Mouse (Mus musculus) forebrain, embryonic 16.5 days (tissue): ENCODE measurements around the gene Atf6. TPM values are rescaled to one million over a fixed set of nuclear protein-coding genes. Genes with fewer than 3 reads are reported as not detected.

Experiments used
- ATAC-seq: fragments of 200-750 bp; cut with Nextera tagmentation; 2 replicates; pipeline ENCODE4 v1.8.0; 2017; ENCODE audit warnings: mild to moderate bottlenecking, moderate library complexity
- H3K27ac ChIP-seq: fragments of 300-500 bp; sonication (generic); 2 replicates; pipeline ENCODE4 v1.5.1; 2014; ENCODE audit warnings: low read length, control low read depth
- H3K27me3 ChIP-seq: fragments of 300-500 bp; sonication (generic); replicated peaks from 2 replicates; pipeline ENCODE4 v1.6.1; 2014; ENCODE audit warnings: low read length; ENCODE audit not compliant: control insufficient read depth, insufficient read depth
- H3K36me3 ChIP-seq: fragments of 300-500 bp; sonication (generic); 2 replicates; pipeline ENCODE4 v1.6.1; 2014; ENCODE audit not compliant: control insufficient read depth, insufficient read depth
- H3K4me1 ChIP-seq: fragments of 300-500 bp; sonication (generic); replicated peaks from 2 replicates; pipeline ENCODE4 v1.6.1; 2014; ENCODE audit warnings: low read length; ENCODE audit not compliant: control insufficient read depth, insufficient read depth
- H3K4me2 ChIP-seq: fragments of 300-500 bp; sonication (generic); 2 replicates; pipeline ENCODE4 v1.6.1; 2014; ENCODE audit warnings: mild to moderate bottlenecking, low read length, control low read depth
- H3K4me3 ChIP-seq: fragments of 300-500 bp; sonication (generic); replicated peaks from 2 replicates; pipeline ENCODE4 v1.5.1; 2014; ENCODE audit warnings: mild to moderate bottlenecking, low read length, control low read depth
- H3K9ac ChIP-seq: fragments of 300-500 bp; sonication (generic); replicated peaks from 2 replicates; pipeline ENCODE4 v1.6.1; 2014; ENCODE audit warnings: low read depth, low read length, control low read depth
- H3K9me3 ChIP-seq: fragments of 300-500 bp; sonication (generic); 2 replicates; pipeline ENCODE4 v1.6.1; 2016; ENCODE audit warnings: low read length; ENCODE audit not compliant: control insufficient read depth
- WGBS: fragments of 180-500 bp; shearing (Covaris S2); extraction: QIAGEN DNeasy Blood & Tissue Kit; methylation state at CpG from one replicate; pipeline ENCODE4 v1.1.7; 2014; 5-methylcytosine and 5-hydroxymethylcytosine counted together
- polyA plus RNA-seq: library from polyadenylated mRNA; unstranded; fragments of >200 nt; fragmentation: Nextera tagmentation; extraction: Ambion mirVana; gene quantifications from 2 replicates; pipeline ENCODE4 v1.2.1, GENCODE M21; 2015

Atf6 gene
- polyA plus RNA-seq, 1 experiment from 2014 or later: 7.7 TPM

DNA sequence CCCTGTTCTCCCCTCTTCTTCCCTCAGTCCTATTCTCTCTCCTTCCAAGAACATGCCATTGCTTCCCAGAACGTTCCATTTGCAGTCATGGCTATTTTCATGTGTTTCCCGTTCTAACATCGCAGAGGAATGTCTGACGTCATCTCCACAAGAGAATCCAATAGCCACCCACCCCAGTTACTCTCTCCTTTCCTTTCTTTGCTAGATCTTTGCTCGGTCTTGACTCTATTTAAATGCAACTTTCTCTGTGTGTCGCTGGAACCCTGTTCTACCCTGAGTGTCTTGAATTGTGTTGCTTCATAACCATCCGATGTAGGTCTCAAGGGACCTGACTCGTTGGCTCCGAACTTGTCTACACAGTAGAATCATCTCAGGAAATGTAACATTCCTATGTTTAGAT lies 168.0 kb downstream of the Atf6 start:
- Histone ChIP-seq H3K27ac (no peak overlapping the region), H3K36me3 (no peaks in the 10 kb centered on the region), H3K9ac (no peak overlapping the region), H3K4me3 (no peak overlapping the region), H3K4me1 (no peaks in the 10 kb centered on the region), H3K4me2 (no peak overlapping the region), H3K9me3 (no peaks in the 10 kb centered on the region), H3K27me3 (no peaks in the 10 kb centered on the region)
- no peak for ATAC-seq
- 74% methylated on average over 9 of the region's 9 CpGs for WGBS

DNA sequence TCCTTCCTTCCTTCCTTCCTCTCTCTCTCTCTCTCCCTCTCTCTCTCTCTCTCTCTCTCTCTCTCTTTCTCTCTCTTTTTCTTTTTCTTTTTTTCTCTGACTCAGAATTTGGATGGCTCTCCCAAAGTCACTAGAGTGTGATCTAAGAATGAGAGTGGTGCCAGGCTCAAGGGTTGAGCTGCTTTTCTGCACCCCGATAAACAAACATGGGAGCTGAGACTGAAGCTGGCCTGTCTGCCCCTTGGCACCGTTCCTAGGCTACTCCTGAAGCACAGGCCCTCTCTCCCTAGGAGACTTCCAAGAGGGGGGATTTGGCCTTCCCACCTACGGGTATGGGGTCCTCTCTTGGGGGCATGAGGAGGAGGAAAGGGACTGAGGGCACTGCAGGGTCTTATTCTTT lies 168.8 kb downstream of the Atf6 start:
- 71% methylated on average over 3 of the region's 3 CpGs for WGBS

DNA sequence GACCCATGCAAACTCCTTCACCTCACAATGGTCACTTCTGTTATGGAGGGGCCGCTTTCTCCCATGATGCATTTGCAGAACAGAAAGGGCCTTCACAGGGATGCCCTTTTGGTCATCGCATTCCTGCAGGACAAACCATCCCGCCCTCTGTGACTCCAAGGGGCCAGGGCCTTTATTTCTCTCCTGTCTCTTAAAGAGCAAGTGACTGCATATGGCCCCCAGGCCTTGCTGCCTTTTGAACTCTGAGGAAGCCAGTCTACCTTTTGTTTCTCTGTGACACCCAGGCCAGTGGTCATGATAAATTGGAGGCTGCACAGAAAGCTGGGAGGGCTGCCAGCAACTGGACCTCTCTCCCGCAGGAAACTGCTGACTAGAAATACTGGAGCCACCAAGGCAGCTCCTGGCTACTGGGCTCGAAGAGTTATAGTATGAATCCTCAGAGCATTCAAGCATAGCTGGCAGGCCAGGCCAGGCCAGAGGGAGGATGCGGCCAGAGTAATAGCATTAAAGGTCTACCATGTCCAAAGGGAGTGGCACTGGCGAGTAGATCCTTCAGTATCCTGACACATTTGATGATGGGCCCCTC lies 169.7 kb downstream of the Atf6 start:
- Histone ChIP-seq H3K4me2 (no peak overlapping the region), H3K36me3 (no peaks in the 10 kb centered on the region), H3K27ac (no peak overlapping the region), H3K4me3 (no peak overlapping the region), H3K9ac (no peak overlapping the region), H3K4me1 (no peaks in the 10 kb centered on the region), H3K9me3 (no peaks in the 10 kb centered on the region), H3K27me3 (no peaks in the 10 kb centered on the region)
- WGBS: 89% methylated on average over 7 of the region's 7 CpGs
- ATAC-seq: no peak

More for the DNA sequence above, 168.8 kb downstream of the Atf6 start:
- no peaks in the 10 kb centered on the region for H3K36me3 ChIP-seq
- no peak overlapping the region for H3K9ac ChIP-seq
- no peak for ATAC-seq
- H3K4me3 ChIP-seq: no peak overlapping the region
- no peaks in the 10 kb centered on the region for H3K27me3 ChIP-seq
- H3K4me2 ChIP-seq: no peak overlapping the region
- no peaks in the 10 kb centered on the region for H3K9me3 ChIP-seq
- H3K4me1 ChIP-seq: no peaks in the 10 kb centered on the region
- H3K27ac ChIP-seq: no peak overlapping the region

GRCm38 (mm10) chr1:170696996-170697395 lies 170.6 kb downstream of the Atf6 start:
- 95% methylated on average over 8 of the region's 8 CpGs for WGBS
- no peak for ATAC-seq
- H3K4me2 ChIP-seq: no peak overlapping the region
- H3K9me3 ChIP-seq: no peaks in the 10 kb centered on the region
- H3K4me3 ChIP-seq: no peak overlapping the region
- H3K36me3 ChIP-seq: no peaks in the 10 kb centered on the region
- H3K9ac ChIP-seq: no peak overlapping the region
- H3K4me1 ChIP-seq: no peaks in the 10 kb centered on the region
- no peak overlapping the region for H3K27ac ChIP-seq
- no peaks in the 10 kb centered on the region for H3K27me3 ChIP-seq

- no peak overlapping the region for H3K27ac ChIP-seq
- no peak overlapping the region for H3K4me2 ChIP-seq
- H3K9ac ChIP-seq: no peak overlapping the region
- ATAC-seq: no peak
- H3K36me3 ChIP-seq: no peaks in the 10 kb centered on the region
- no peak overlapping the region for H3K4me3 ChIP-seq
- no peaks in the 10 kb centered on the region for H3K27me3 ChIP-seq
- no peaks in the 10 kb centered on the region for H3K9me3 ChIP-seq
- 46% methylated on average over 6 of the region's 6 CpGs for WGBS
- H3K4me1 ChIP-seq: no peaks in the 10 kb centered on the region
Measured at GRCm38 (mm10) chr1:170695326-170695725, 172.2 kb downstream of the Atf6 start.

- no peak overlapping the region for H3K4me3 ChIP-seq
- no peaks in the 10 kb centered on the region for H3K4me1 ChIP-seq
- WGBS: 61% methylated on average over 5 of the region's 5 CpGs
- H3K4me2 ChIP-seq: no peak overlapping the region
- H3K27me3 ChIP-seq: no peaks in the 10 kb centered on the region
- no peak overlapping the region for H3K9ac ChIP-seq
- no peak for ATAC-seq
- H3K27ac ChIP-seq: no peak overlapping the region
- no peaks in the 10 kb centered on the region for H3K36me3 ChIP-seq
- H3K9me3 ChIP-seq: no peaks in the 10 kb centered on the region
Measured at GRCm38 (mm10) chr1:170694821-170695291, 172.7 kb downstream of the Atf6 start.

DNA sequence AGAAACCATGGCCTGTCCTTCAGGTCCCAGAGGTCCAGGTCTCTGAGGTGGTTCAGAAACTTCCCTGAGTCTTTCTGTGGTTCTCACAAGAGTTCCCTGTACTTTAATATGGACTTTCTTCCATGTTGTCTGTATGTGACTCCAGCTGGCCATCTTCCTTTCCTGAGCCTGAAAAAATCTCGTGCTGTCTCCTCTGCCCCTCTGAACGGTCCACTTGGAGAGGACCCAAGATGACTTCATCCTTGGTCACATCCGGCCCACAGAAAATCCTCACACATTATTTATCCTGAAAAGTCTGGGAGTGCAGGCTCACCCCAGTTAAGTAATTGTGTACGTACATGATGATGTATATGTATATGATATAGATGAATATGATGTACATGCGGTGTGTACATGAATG lies 176.3 kb downstream of the Atf6 start:
- 87% methylated on average over 5 of the region's 5 CpGs for WGBS
- H3K4me2 ChIP-seq: no peak overlapping the region
- H3K27ac ChIP-seq: no peak overlapping the region
- no peak overlapping the region for H3K9ac ChIP-seq
- no peaks in the 10 kb centered on the region for H3K36me3 ChIP-seq
- no peaks in the 10 kb centered on the region for H3K9me3 ChIP-seq
- no peak overlapping the region for H3K4me3 ChIP-seq
- no peaks in the 10 kb centered on the region for H3K27me3 ChIP-seq
- ATAC-seq: no peak
- H3K4me1 ChIP-seq: no peaks in the 10 kb centered on the region

- no peak for ATAC-seq
- H3K9me3 ChIP-seq: no peaks in the 10 kb centered on the region
- WGBS: 97% methylated on average over 8 of the region's 8 CpGs
Measured at GRCm38 (mm10) chr1:170689773-170690172, 177.8 kb downstream of the Atf6 start.

GRCm38 (mm10) chr1:170683863-170684262 lies 183.7 kb downstream of the Atf6 start:
- H3K4me1 ChIP-seq: 0 out of 2 replicates have a peak, but pooled peaks cover 7% of the 10 kb centered on the region
- no peak for ATAC-seq
- no peak overlapping the region for H3K27ac ChIP-seq
- H3K4me2 ChIP-seq: no peak overlapping the region
- no peak overlapping the region for H3K9ac ChIP-seq
- no peaks in the 10 kb centered on the region for H3K9me3 ChIP-seq
- H3K4me3 ChIP-seq: no peak overlapping the region
- no peaks in the 10 kb centered on the region for H3K27me3 ChIP-seq
- H3K36me3 ChIP-seq: 0 out of 2 replicates have a peak, but pooled peaks cover 2% of the 10 kb centered on the region
- 80% methylated on average over 6 of the region's 6 CpGs for WGBS

More at GRCm38 (mm10) chr1:170689773-170690172, 177.8 kb downstream of the Atf6 start:
- Histone ChIP-seq H3K4me3 (no peak overlapping the region), H3K4me2 (no peak overlapping the region), H3K9ac (no peak overlapping the region), H3K36me3 (no peaks in the 10 kb centered on the region), H3K27ac (no peak overlapping the region), H3K4me1 (no peaks in the 10 kb centered on the region), H3K27me3 (no peaks in the 10 kb centered on the region)

DNA sequence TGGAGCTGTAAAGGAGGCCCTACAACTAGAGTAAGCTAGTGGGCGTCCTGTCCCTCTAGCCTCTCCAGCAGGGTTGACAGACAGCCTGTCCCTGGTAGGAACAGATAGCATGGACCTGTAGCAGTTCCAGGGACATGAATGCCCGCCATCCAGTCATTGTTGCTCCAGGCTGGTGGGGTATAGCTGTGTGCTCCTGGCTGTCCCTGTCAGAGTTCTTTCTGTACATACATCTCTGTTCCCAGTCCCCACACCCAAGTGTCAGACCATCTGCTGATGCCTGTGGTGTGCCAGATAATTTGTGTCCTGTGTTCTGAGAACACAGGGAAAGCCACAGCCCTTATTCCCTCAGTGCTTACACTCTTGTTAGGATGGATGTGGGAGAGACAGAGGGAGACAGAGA lies 187.9 kb downstream of the Atf6 start:
- no peak overlapping the region for H3K9ac ChIP-seq
- 0 out of 2 replicates have a peak, but pooled peaks cover 7% of the 10 kb centered on the region for H3K4me1 ChIP-seq
- WGBS: 84% methylated on average over 2 of the region's 2 CpGs
- H3K27ac ChIP-seq: peak overlapping the region; percentile 49; the same call in 1 of the 2 replicates
- ATAC-seq: peak; percentile 74
- no peaks in the 10 kb centered on the region for H3K9me3 ChIP-seq
- no peak overlapping the region for H3K4me2 ChIP-seq
- no peak overlapping the region for H3K4me3 ChIP-seq
- H3K27me3 ChIP-seq: no peaks in the 10 kb centered on the region
- H3K36me3 ChIP-seq: peaks cover 2% of the 10 kb centered on the region; the same call in 1 of the 2 replicates
